Mouse (Mus musculus): ENCODE measurements around the gene Aurkaip1. TPM values are rescaled to one million over a fixed set of nuclear protein-coding genes. Genes with fewer than 3 reads are reported as not detected.

Aurkaip1 gene
- total and polyA plus RNA-seq, 3 experiments: 99.2 to 125 (median 117) TPM

DNA sequence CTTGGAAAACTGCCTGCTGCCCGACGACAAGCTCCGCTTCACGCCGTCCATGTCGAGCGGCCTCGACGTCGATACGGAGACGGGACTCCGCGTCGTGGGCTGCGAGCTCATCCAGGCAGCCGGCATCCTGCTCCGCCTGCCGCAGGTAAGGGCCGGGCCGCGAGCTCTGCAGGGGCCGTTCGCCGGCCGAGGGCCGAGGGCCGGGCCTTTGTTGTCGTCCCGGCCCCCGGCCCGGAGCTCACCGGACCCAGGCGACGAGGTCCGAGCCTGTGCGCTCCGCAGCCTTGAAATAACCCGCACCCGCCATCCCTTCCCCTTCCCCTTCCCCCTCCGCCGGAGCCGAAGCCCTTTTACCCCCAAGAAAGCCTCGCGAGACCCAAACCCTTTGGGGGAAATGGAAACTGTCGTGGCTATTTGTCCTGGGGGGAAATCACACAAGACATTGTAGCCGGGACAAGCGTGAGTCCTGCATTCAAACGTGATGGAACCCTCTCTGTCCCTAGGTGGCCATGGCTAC is 18.3 kb upstream of the Aurkaip1 start:
- peaks cover 27% of the 10 kb centered on the region for H3K36me3 ChIP-seq (ENCODE audit: control insufficient read depth, insufficient read depth, low read length)
- peak overlapping the region; percentile 94 for H3K9ac ChIP-seq (ENCODE audit: low read depth, low read length)
- under 1% methylated on average over 49 of the region's 49 CpGs for WGBS
- peaks cover 6% of the 10 kb centered on the region for H3K4me1 ChIP-seq (ENCODE audit: control insufficient read depth, insufficient read depth, low read length)
- H3K79me2 ChIP-seq (replicated peaks; ENCODE audit: control insufficient read depth, insufficient read depth, low read length): peaks cover 10% of the 10 kb centered on the region
- no peak for TF ChIP-seq POLR2A (IDR thresholded peaks at IDR 0.05; ENCODE audit: insufficient read depth, low read depth, low read length)
- no peak for TF ChIP-seq EP300 (IDR thresholded peaks at IDR 0.05; ENCODE audit: insufficient read depth, low read depth, low read length)
- TF ChIP-seq CTCF (IDR thresholded peaks at IDR 0.05): no peak
- H3K27me3 ChIP-seq (ENCODE audit: control insufficient read depth, insufficient read depth, low read length): no peaks in the 10 kb centered on the region
- DNase-seq: no peak
- peak overlapping the region; percentile 98 for H3K27ac ChIP-seq
- intact Hi-C loops (cut with DNase I): loop anchor here (1.0 to 5.0 kb wide), 3 partner anchors 9 to 140 kb away; partner anchors contain the start of gene Aurkaip1
- H3K4me3 ChIP-seq: peak overlapping the region; percentile 99

DNA sequence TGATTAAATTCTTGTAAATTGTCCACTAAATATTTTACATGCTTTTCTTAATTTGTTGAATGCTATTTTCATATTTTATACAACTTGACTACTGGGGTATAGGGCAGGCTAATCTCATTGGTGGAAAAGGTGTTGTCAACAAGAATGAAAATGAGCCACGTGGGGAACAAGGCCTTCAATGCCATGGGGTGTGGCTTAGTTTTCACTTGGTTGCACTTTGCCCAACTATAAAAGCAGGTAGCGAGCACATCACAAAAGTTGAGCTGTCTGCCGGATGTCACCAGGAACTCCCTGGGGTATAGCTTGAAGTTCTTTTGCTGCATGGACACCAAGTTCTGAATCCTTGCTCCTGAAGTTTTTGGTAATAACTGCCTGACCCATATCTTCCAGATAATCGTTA is 13.5 kb upstream of the Aurkaip1 start:
- intact Hi-C loops (cut with DNase I): no loop called here
- 75% methylated on average over 4 of the region's 4 CpGs for WGBS

DNA sequence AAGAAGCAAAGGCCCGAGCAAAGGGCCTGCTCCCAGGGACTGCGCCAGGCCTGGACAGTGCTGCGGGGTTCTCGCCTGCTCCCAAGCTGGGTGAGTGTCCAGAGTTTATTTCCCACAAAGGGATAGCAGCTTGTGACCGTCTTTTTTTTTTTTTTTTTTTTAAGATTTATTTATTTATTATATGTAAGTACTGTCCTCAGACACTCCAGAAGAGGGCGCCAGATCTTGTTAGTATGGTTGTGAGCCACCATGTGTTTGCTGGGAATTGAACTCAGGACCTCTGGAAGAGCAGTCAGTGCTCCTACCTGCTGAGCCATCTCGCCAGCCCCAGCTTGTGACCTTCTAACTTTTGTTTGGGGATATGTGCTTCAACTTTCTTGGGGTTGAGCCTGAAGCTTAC is 10.0 kb upstream of the Aurkaip1 start:
- peaks cover 8% of the 10 kb centered on the region for H3K36me3 ChIP-seq (ENCODE audit: control insufficient read depth, insufficient read depth, low read length)
- no peak overlapping the region for H3K27ac ChIP-seq
- H3K79me2 ChIP-seq (replicated peaks; ENCODE audit: control insufficient read depth, insufficient read depth, low read length): no peaks in the 10 kb centered on the region; the same call in 1 of the 2 replicates
- no peak overlapping the region for H3K4me3 ChIP-seq
- no peak for TF ChIP-seq EP300 (IDR thresholded peaks at IDR 0.05; ENCODE audit: insufficient read depth, low read depth, low read length)
- TF ChIP-seq POLR2A (IDR thresholded peaks at IDR 0.05; ENCODE audit: insufficient read depth, low read depth, low read length): no peak
- peak; percentile 62 for TF ChIP-seq CTCF (IDR thresholded peaks at IDR 0.05)
- 76% methylated on average over 7 of the region's 7 CpGs for WGBS
- H3K4me1 ChIP-seq (ENCODE audit: control insufficient read depth, insufficient read depth, low read length): no peaks in the 10 kb centered on the region
- intact Hi-C loops (cut with DNase I): no loop called here
- H3K27me3 ChIP-seq (ENCODE audit: control insufficient read depth, insufficient read depth, low read length): no peaks in the 10 kb centered on the region
- no peak for DNase-seq
- no peak overlapping the region for H3K9ac ChIP-seq (ENCODE audit: low read depth, low read length)

More for the DNA sequence above, 13.5 kb upstream of the Aurkaip1 start:
- DNase-seq: no peak
- H3K4me1 ChIP-seq (ENCODE audit: control insufficient read depth, insufficient read depth, low read length): peaks cover 3% of the 10 kb centered on the region
- no peak for TF ChIP-seq EP300 (IDR thresholded peaks at IDR 0.05; ENCODE audit: insufficient read depth, low read depth, low read length)
- TF ChIP-seq POLR2A (IDR thresholded peaks at IDR 0.05; ENCODE audit: insufficient read depth, low read depth, low read length): no peak
- TF ChIP-seq CTCF (IDR thresholded peaks at IDR 0.05): no peak
- H3K4me3 ChIP-seq: no peak overlapping the region
- H3K36me3 ChIP-seq (ENCODE audit: control insufficient read depth, insufficient read depth, low read length): peaks cover 27% of the 10 kb centered on the region
- H3K27me3 ChIP-seq (ENCODE audit: control insufficient read depth, insufficient read depth, low read length): no peaks in the 10 kb centered on the region
- peaks cover 8% of the 10 kb centered on the region for H3K79me2 ChIP-seq (replicated peaks; ENCODE audit: control insufficient read depth, insufficient read depth, low read length)
- H3K9ac ChIP-seq (ENCODE audit: low read depth, low read length): no peak overlapping the region
- no peak overlapping the region for H3K27ac ChIP-seq

DNA sequence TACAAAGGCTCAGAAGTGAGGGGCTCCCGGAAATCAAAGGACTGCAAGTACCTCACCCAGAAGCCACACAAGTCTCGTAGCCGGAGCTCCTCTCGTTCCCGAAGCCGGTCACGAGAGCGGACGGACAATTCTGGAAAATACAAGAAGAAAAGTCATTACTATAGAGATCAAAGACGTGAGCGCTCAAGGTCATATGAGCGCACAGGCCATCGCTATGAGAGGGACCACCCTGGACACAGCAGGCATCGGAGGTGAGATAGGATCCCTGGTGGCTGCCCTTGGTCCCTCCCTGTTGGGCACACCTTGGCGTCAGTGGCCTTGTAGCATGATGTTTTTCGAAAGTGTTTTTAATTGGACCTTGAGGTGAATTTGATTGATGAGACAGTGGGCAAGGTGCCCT is 7.6 kb upstream of the Aurkaip1 start:
- Histone ChIP-seq H3K9ac (ENCODE audit: low read depth, low read length) (no peak overlapping the region), H3K36me3 (ENCODE audit: control insufficient read depth, insufficient read depth, low read length) (peaks cover 6% of the 10 kb centered on the region), H3K27ac (no peak overlapping the region), H3K4me3 (no peak overlapping the region), H3K4me1 (ENCODE audit: control insufficient read depth, insufficient read depth, low read length) (no peaks in the 10 kb centered on the region), H3K79me2 (replicated peaks; ENCODE audit: control insufficient read depth, insufficient read depth, low read length) (no peaks in the 10 kb centered on the region), H3K27me3 (ENCODE audit: control insufficient read depth, insufficient read depth, low read length) (no peaks in the 10 kb centered on the region)
- 94% methylated on average over 16 of the region's 16 CpGs for WGBS
- intact Hi-C loops (cut with DNase I): no loop called here
- DNase-seq: no peak
- no peak for TF ChIP-seq CTCF (IDR thresholded peaks at IDR 0.05)
- TF ChIP-seq POLR2A (IDR thresholded peaks at IDR 0.05; ENCODE audit: insufficient read depth, low read depth, low read length): no peak
- TF ChIP-seq EP300 (IDR thresholded peaks at IDR 0.05; ENCODE audit: insufficient read depth, low read depth, low read length): no peak

DNA sequence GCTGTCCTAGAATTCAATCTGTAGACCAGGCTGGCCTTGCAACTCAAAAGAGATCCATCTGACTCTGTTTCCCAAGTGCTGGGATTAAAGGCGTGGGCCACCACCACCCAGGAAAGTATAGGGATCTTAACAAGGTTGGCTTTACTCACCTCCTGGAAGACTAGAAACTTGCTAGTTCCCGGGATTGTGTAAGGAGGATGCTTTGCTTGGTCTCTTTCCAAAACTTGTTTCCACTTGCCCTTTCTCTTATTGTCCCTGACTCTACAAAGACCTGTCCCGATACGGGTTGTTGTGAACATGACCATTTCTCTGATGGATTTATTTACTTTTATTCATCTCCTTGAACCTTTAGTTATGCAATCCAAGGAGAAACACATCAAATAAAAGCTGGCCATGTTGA is 1.2 kb upstream of the Aurkaip1 start:
- no peaks in the 10 kb centered on the region for H3K27me3 ChIP-seq (ENCODE audit: control insufficient read depth, insufficient read depth, low read length)
- peaks cover 2% of the 10 kb centered on the region; the same call in 1 of the 2 replicates for H3K36me3 ChIP-seq (ENCODE audit: control insufficient read depth, insufficient read depth, low read length)
- DNase-seq: no peak
- TF ChIP-seq EP300 (IDR thresholded peaks at IDR 0.05; ENCODE audit: insufficient read depth, low read depth, low read length): no peak
- no peak for TF ChIP-seq CTCF (IDR thresholded peaks at IDR 0.05)
- TF ChIP-seq POLR2A (IDR thresholded peaks at IDR 0.05; ENCODE audit: insufficient read depth, low read depth, low read length): no peak
- H3K27ac ChIP-seq: no peak overlapping the region
- H3K79me2 ChIP-seq (replicated peaks; ENCODE audit: control insufficient read depth, insufficient read depth, low read length): no peaks in the 10 kb centered on the region
- peaks cover 12% of the 10 kb centered on the region for H3K4me1 ChIP-seq (ENCODE audit: control insufficient read depth, insufficient read depth, low read length)
- no peak overlapping the region for H3K4me3 ChIP-seq
- intact Hi-C loops (cut with DNase I): loop anchor here (2.0 kb wide), 2 partner anchors 17 to 25 kb away; partner anchors contain the start of gene Ccnl2
- WGBS: 77% methylated on average over 4 of the region's 4 CpGs
- no peak overlapping the region for H3K9ac ChIP-seq (ENCODE audit: low read depth, low read length)

DNA sequence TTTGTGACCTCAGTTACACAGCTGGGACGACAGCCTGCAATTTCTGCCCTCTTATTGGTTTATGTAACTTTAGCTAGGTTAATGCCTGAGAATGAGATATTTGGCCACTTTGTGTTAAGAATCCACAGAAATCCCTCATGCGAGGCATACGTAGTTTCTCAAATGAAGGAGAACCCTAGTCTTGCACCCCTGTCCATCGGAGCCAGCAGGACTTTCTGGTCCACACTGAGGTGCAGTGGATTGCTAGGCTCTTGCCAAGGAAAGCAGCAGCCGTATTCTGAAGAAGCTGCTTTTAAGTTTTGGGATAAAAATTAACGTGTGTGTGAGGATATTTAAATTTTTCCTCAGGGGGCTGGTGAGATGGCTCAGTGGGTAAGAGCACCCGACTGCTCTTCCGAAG is 476 bp upstream of the Aurkaip1 start:
- Histone ChIP-seq H3K4me3 (peak overlapping the region; percentile 68; the same call in 1 of the 2 replicates), H3K36me3 (ENCODE audit: control insufficient read depth, insufficient read depth, low read length) (peaks cover 2% of the 10 kb centered on the region; the same call in 1 of the 2 replicates), H3K9ac (ENCODE audit: low read depth, low read length) (no peak overlapping the region), H3K4me1 (ENCODE audit: control insufficient read depth, insufficient read depth, low read length) (peaks cover 12% of the 10 kb centered on the region), H3K27me3 (ENCODE audit: control insufficient read depth, insufficient read depth, low read length) (no peaks in the 10 kb centered on the region), H3K79me2 (replicated peaks; ENCODE audit: control insufficient read depth, insufficient read depth, low read length) (no peaks in the 10 kb centered on the region), H3K27ac (peak overlapping the region; percentile 92)
- TF ChIP-seq EP300 (IDR thresholded peaks at IDR 0.05; ENCODE audit: insufficient read depth, low read depth, low read length): no peak
- no peak for TF ChIP-seq CTCF (IDR thresholded peaks at IDR 0.05)
- TF ChIP-seq POLR2A (IDR thresholded peaks at IDR 0.05; ENCODE audit: insufficient read depth, low read depth, low read length): no peak
- WGBS: 46% methylated on average over 8 of the region's 8 CpGs
- DNase-seq: no peak
- intact Hi-C loops (cut with DNase I): loop anchor here (2.0 kb wide), 2 partner anchors 18 to 26 kb away; partner anchors contain the start of gene Ccnl2
